Mouse (Mus musculus) ES-E14 (cell line): ENCODE measurements around the gene Hoxb3. TPM values are rescaled to one million over a fixed set of nuclear protein-coding genes. Genes with fewer than 3 reads are reported as not detected.

Experiments used
- DNase-seq: peaks from one replicate; pipeline ENCODE4 v3.0.0-alpha.2; 2013; ENCODE audit warnings: low read depth, low spot score
- H3K27ac ChIP-seq: 2 replicates; pipeline ENCODE4 v1.5.1; 2012; ENCODE audit warnings: low read depth, mild to moderate bottlenecking, low read length, moderate library complexity, mixed read lengths; ENCODE audit not compliant: poor library complexity, insufficient read depth, severe bottlenecking
- H3K36me3 ChIP-seq: 2 replicates; pipeline ENCODE4 v1.6.1; 2012; ENCODE audit warnings: mild to moderate bottlenecking, low read length, moderate library complexity, mixed read lengths; ENCODE audit not compliant: control insufficient read depth, poor library complexity, insufficient read depth, severe bottlenecking
- H3K4me1 ChIP-seq, 2 experiments: fragments of 150-350 bp in 1 of 2; sonication (generic) in 1 of 2; 2 replicates each; pipeline ENCODE4 v1.6.1; 2012; ENCODE audit warnings: low read length in 2 of 2, mild to moderate bottlenecking in 1 of 2, mixed read lengths in 1 of 2; ENCODE audit not compliant: control insufficient read depth in 2 of 2, insufficient read depth in 2 of 2, poor library complexity in 1 of 2
- H3K4me3 ChIP-seq, 2 experiments: fragments of 150-350 bp in 1 of 2; sonication (generic) in 1 of 2; 2 replicates each; pipeline ENCODE4 v1.5.1; 2012; ENCODE audit warnings: low read length in 2 of 2, low read depth in 1 of 2, mild to moderate bottlenecking in 1 of 2, mixed read lengths in 1 of 2; ENCODE audit not compliant: insufficient read depth in 1 of 2, poor library complexity in 1 of 2, severe bottlenecking in 1 of 2
- H3K9ac ChIP-seq: 2 replicates; pipeline ENCODE4 v1.6.1; 2012; ENCODE audit warnings: low read depth, mild to moderate bottlenecking, low read length, mixed read lengths; ENCODE audit not compliant: poor library complexity, insufficient read depth, severe bottlenecking
- H3K9me3 ChIP-seq: fragments of 150-350 bp; sonication (generic); 2 replicates; pipeline ENCODE4 v1.6.1; 2012; ENCODE audit warnings: low read depth, mild to moderate bottlenecking, low read length; ENCODE audit not compliant: control insufficient read depth, insufficient read depth
- CHD2 ChIP-seq: IDR thresholded peaks from 2 replicates; pipeline ENCODE4 v1.6.1; 2014; ENCODE audit warnings: mild to moderate bottlenecking, low read depth, low read length, inconsistent platforms
- HCFC1 ChIP-seq: IDR thresholded peaks from 2 replicates; pipeline ENCODE4 v1.6.1; 2012; ENCODE audit warnings: low read length, inconsistent platforms, borderline replicate concordance; ENCODE audit not compliant: insufficient read depth
- MAFK ChIP-seq: IDR thresholded peaks from 2 replicates; pipeline ENCODE4 v1.6.1; 2014; ENCODE audit warnings: mild to moderate bottlenecking, low read depth, low read length, inconsistent platforms; ENCODE audit not compliant: insufficient read depth
- ZC3H11A ChIP-seq: IDR thresholded peaks from 2 replicates; pipeline ENCODE4 v1.6.1; 2012; ENCODE audit warnings: low read depth, mild to moderate bottlenecking, inconsistent platforms, low read length, borderline replicate concordance
- ZNF384 ChIP-seq: IDR thresholded peaks from 2 replicates; pipeline ENCODE4 v1.6.1; 2012; ENCODE audit warnings: low read depth, low read length, inconsistent platforms
- in situ Hi-C, 2 experiments: fragments of 600-800 bp; cut with MboI; formaldehyde crosslinking; loops; one replicate each; pipeline ENCODE4 v1.15.1; 2025; ENCODE audit warnings: low sequenced_read_pairs in 2 of 2, inconsistent platforms in 1 of 2; ENCODE audit not compliant: unreplicated experiment in 2 of 2
- total RNA-seq: library from RNA; depleted of rRNA; stranded (reverse); fragments of 300-350 nt; gene quantifications from 2 replicates; pipeline ENCODE4 v1.2.3, GENCODE M21; 2012

The Hoxb3 gene
- total RNA-seq, 1 experiment, result 0.54 TPM

DNA sequence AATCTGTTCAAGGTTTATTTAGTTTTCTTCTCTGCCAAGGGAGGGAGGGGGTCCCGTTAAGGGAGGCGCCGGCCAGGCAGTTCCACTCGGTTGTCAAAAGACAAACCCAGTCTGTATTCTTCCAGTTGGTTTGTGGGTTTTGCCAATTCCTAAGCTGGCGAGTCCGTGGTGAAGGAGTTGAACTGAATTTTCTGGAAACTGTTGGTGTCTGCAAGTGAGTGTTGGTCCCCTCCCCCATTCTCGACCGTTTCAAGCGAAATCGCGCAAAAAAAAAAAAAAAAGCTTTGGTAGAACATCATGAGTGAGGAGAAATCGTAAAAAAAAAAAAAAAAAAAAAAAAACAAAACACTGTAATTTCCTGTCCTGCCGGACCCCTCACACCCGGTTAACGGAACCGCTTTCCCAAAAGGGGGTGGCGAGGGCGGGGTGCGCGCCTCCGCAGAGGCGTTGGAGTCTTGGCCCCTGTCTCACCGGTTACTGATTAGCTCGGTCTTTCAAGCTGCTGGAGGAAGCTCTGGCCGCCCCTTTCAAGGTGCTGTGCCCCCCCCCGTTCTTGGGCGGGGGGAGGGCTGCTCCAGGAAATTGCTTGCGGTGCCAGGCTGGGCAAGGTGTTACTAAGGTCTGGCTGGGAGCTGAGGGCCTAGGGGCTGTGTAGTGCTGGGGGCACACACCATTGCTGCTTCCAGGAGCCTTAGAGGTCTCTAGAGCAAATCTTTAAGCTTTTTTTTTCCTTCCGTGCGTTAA lies 27.9 kb upstream of the Hoxb3 start:
- H3K36me3 ChIP-seq, result no peaks in the 10 kb centered on the region
- in situ Hi-C loops, result loop anchor here (10.0 to 25.0 kb wide), 2 partner anchors 60 to 567 kb away; partner anchors contain the start of gene Hoxb2 (in 1 of the 2)
- TF ChIP-seq CHD2, result no peak
- no peak for TF ChIP-seq HCFC1
- TF ChIP-seq MAFK, result no peak
- TF ChIP-seq ZNF384, result peak; percentile 58
- no peaks in the 10 kb centered on the region for H3K9me3 ChIP-seq
- H3K27ac ChIP-seq, result no peak overlapping the region
- DNase-seq, result no peak
- no peaks in the 10 kb centered on the region; a peak in 2 of 4 replicates for H3K4me1 ChIP-seq
- H3K9ac ChIP-seq, result no peak overlapping the region
- no peak overlapping the region for H3K4me3 ChIP-seq

- in situ Hi-C loops, result loop anchor here (10.0 to 25.0 kb wide), 2 partner anchors 58 to 565 kb away; partner anchors contain the start of gene Hoxb2 (in 1 of the 2)
- H3K4me3 ChIP-seq, result no peak overlapping the region
- no peaks in the 10 kb centered on the region for H3K36me3 ChIP-seq
- no peak for TF ChIP-seq ZC3H11A
- TF ChIP-seq MAFK, result no peak
- no peak for TF ChIP-seq HCFC1
- TF ChIP-seq ZNF384, result no peak
- TF ChIP-seq CHD2, result no peak
- no peaks in the 10 kb centered on the region for H3K9me3 ChIP-seq
- no peak overlapping the region for H3K9ac ChIP-seq
- H3K4me1 ChIP-seq, result no peaks in the 10 kb centered on the region; a peak in 2 of 4 replicates
- no peak for DNase-seq
- H3K27ac ChIP-seq, result no peak overlapping the region
Observed at GRCm38 (mm10) chr11:96296997-96297396, 26.1 kb upstream of the Hoxb3 start.

- no peak for DNase-seq
- no peak for TF ChIP-seq ZNF384
- no peak for TF ChIP-seq MAFK
- no peak for TF ChIP-seq ZC3H11A
- TF ChIP-seq HCFC1, result no peak
- TF ChIP-seq CHD2, result no peak
- Histone ChIP-seq H3K4me3 (no peak overlapping the region), H3K9me3 (no peaks in the 10 kb centered on the region), H3K36me3 (no peaks in the 10 kb centered on the region), H3K4me1 (no peaks in the 10 kb centered on the region; a peak in 2 of 4 replicates), H3K27ac (no peak overlapping the region), H3K9ac (no peak overlapping the region)
- in situ Hi-C loops, result loop anchor here (10.0 to 25.0 kb wide), 2 partner anchors 57 to 565 kb away; partner anchors contain the start of gene Hoxb2 (in 1 of the 2)
Observed at GRCm38 (mm10) chr11:96297428-96297827, 25.7 kb upstream of the Hoxb3 start.

DNA sequence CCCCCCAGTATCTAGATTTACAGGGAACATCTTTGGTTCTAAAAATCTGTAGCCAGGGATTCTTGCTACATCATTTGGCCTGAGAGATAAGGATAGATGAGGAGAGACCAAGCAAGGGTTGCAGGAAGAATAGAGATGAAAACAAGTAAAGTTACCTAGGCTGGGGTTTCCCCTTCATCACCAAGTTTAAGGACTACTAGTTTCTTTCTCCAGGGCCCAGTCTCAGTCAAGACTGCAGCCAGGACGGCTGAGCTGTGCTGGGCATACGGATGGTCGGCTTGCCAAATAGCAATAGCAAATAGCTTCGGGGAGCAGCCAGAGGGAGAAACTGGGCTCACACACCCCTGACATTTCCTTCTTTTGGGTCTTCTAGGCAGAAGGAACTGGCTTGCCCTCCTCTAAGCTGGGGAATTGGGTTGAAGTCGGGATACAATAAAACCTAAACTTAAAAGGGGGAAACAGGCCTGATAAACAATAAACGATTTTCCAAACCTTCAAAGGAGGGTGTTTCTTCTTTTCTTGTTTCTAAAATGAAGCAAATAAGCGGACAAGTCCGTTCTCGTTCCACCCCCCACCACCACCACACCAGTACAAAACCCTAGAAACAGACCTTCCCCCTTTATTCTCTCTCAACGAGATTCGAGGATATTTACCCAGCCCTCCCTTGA lies 25.0 kb upstream of the Hoxb3 start:
- H3K9me3 ChIP-seq, result no peaks in the 10 kb centered on the region
- in situ Hi-C loops, result loop anchor here (10.0 to 25.0 kb wide), 2 partner anchors 57 to 564 kb away; partner anchors contain the start of gene Hoxb2 (in 1 of the 2)
- TF ChIP-seq MAFK (no peak), ZC3H11A (no peak), ZNF384 (no peak), HCFC1 (no peak), CHD2 (no peak)
- H3K4me3 ChIP-seq, result no peak overlapping the region
- H3K9ac ChIP-seq, result no peak overlapping the region
- no peaks in the 10 kb centered on the region; a peak in 2 of 4 replicates for H3K4me1 ChIP-seq
- H3K27ac ChIP-seq, result no peak overlapping the region
- no peaks in the 10 kb centered on the region for H3K36me3 ChIP-seq
- no peak for DNase-seq
